Mouse (Mus musculus): Measurements from ENCODE around the gene Map1a. TPM values are rescaled to one million over a fixed set of nuclear protein-coding genes. Genes with fewer than 3 reads are reported as not detected.
A peak's percentile ranks its signal among the peaks of the same experiment; 100 is the strongest.

The Map1a gene
- polyA plus RNA-seq, 1 experiment from 2014 or later = 2.5 TPM

DNA sequence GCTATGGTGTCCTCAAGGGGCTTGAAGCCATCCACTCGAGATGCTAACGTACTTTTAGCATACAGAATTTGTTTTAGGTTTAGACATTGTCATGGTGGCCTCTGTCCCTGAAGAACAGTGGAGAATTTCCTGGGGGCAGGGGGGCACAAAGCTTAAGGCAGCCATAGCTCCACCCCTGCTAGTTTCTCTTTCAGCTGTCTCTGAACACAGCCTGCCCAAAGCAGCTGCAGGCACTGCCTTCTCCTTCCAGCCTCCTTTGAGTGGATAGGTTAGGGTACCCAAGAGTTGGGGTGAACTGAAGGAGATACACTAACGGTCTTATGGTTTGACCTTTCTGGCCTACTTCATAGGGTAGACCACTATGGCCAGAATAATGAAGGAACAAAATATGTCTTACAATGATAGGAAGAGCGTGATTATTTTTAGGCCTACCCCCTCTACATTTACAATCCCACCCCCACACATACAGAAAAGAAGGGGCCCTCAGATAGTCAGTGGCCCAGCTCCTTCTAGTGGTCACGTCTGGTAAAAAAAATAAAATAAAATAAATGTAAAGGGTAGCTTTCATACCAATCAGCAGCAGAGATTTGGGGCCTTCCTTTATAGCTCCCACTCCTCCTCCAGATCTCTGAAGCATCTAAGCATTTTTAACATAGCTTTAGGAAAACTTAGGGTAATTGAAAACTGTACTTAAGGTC is 3.1 kb downstream of the Map1a start:
- H3K9me3 ChIP-seq (ENCODE audit: low read length) = no peaks in the 10 kb centered on the region
- H3K27me3 ChIP-seq (ENCODE audit: insufficient read depth, low read length) = peaks cover 33% of the 10 kb centered on the region
- WGBS = 68% methylated on average over 5 of the region's 5 CpGs
- H3K27ac ChIP-seq (ENCODE audit: low read length) = no peak overlapping the region
- no peak overlapping the region for H3K4me2 ChIP-seq (replicated peaks; ENCODE audit: low read depth, low read length)
- H3K4me3 ChIP-seq (ENCODE audit: low read length) = no peak overlapping the region
- no peaks in the 10 kb centered on the region for H3K36me3 ChIP-seq (ENCODE audit: insufficient read depth, low read length)
- H3K9ac ChIP-seq (replicated peaks; ENCODE audit: low read length) = no peak overlapping the region
- no peak for ATAC-seq (ENCODE audit: low FRiP score, low TSS enrichment)
- peaks cover 44% of the 10 kb centered on the region for H3K4me1 ChIP-seq (ENCODE audit: insufficient read depth, low read length)

DNA sequence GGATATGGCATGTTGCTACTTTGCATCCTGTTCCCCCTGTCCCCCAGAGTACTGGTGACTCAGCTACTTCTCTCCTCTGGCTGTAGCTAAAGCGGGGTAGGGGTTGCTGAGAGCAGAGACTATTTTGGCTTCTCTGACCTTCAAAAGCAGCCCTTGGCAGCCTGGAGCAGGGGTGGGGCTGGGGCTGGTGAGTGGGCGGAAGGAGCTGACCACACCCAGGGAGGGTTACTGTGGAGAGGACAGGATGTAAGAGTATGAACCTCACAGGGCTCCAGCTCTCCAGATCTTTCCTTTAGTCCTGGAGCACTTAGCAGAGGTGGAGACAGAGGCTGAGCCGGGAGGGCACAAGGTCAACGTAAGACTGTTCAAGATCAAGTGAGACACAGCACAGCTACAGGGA is 4.8 kb downstream of the Map1a start:
- ATAC-seq (ENCODE audit: low FRiP score, low TSS enrichment) = no peak
- H3K27me3 ChIP-seq (ENCODE audit: insufficient read depth, low read length) = peaks cover 32% of the 10 kb centered on the region
- H3K36me3 ChIP-seq (ENCODE audit: insufficient read depth, low read length) = no peaks in the 10 kb centered on the region; the same call in 1 of the 2 replicates
- no peaks in the 10 kb centered on the region for H3K9me3 ChIP-seq (ENCODE audit: low read length)
- peak overlapping the region; percentile 60 for H3K4me2 ChIP-seq (replicated peaks; ENCODE audit: low read depth, low read length)
- peak overlapping the region; percentile 65; the same call in 1 of the 2 replicates for H3K27ac ChIP-seq (ENCODE audit: low read length)
- peaks cover 47% of the 10 kb centered on the region for H3K4me1 ChIP-seq (ENCODE audit: insufficient read depth, low read length)
- peak overlapping the region; percentile 54; the same call in 1 of the 2 replicates for H3K4me3 ChIP-seq (ENCODE audit: low read length)
- peak overlapping the region; percentile 59 for H3K9ac ChIP-seq (replicated peaks; ENCODE audit: low read length)
- 18% methylated on average over 4 of the region's 4 CpGs for WGBS

GRCm38 (mm10) chr2:121294753-121295607 is 5.6 kb downstream of the Map1a start:
- Histone ChIP-seq H3K9ac (replicated peaks; ENCODE audit: low read length) (peak overlapping the region; percentile 59), H3K4me2 (replicated peaks; ENCODE audit: low read depth, low read length) (peak overlapping the region; percentile 60), H3K4me1 (ENCODE audit: insufficient read depth, low read length) (peaks cover 43% of the 10 kb centered on the region), H3K27ac (ENCODE audit: low read length) (peak overlapping the region; percentile 65), H3K36me3 (ENCODE audit: insufficient read depth, low read length) (peaks cover 4% of the 10 kb centered on the region; the same call in 1 of the 2 replicates), H3K27me3 (ENCODE audit: insufficient read depth, low read length) (peaks cover 36% of the 10 kb centered on the region), H3K9me3 (ENCODE audit: low read length) (no peaks in the 10 kb centered on the region), H3K4me3 (ENCODE audit: low read length) (peak overlapping the region; percentile 54)
- ATAC-seq (ENCODE audit: low FRiP score, low TSS enrichment) = peak; percentile 83
- WGBS = 1% methylated on average over 17 of the region's 18 CpGs

DNA sequence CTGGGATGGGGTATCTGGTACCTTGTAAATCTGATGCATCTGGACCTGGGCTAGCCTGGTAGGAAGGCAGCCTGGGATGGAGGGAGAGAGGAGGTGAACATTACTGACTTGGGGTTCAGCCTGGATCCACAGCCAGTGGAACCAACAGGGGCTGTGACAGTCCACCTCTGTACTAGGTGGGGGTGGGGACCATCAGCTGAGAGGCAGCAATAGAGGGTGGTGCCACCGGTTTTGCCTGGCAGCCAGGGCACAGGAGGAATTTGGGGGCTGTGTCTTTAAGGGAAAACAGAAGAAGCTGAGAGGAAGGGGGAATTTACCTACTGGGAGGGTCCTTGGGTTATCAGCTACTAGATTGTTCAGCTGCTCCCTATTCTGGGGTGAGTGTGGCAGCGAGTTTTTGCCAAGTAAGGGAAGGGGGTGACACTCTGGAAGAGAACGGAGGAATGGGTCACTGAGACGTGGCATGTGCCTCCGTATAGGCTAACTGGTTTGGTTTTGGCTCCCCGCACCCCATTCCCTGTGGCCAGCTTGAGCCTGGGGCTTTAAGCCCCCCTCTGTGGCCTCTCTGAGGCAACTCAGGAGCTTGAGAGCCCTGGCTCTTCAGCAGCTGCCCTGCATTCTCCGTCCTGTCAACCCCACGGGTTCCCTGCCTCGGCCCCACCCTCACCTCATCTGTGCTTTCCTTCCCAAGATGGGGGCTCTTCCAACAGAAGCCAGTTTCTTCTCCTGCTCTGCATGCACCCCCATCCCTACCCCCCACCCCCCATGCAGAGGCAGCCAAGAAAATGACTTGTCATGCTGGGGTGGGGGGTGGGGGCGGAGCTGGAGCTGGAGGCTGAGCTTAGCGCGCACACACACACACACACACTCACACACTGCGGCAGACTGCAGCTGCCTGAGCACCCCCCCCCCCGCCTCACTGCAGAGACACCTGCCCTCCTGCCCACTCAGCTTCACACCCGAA is 6.5 kb downstream of the Map1a start:
- WGBS = 1% methylated on average over 15 of the region's 15 CpGs
- Histone ChIP-seq H3K27ac (ENCODE audit: low read length) (no peak overlapping the region), H3K9ac (replicated peaks; ENCODE audit: low read length) (peak overlapping the region; percentile 59)

DNA sequence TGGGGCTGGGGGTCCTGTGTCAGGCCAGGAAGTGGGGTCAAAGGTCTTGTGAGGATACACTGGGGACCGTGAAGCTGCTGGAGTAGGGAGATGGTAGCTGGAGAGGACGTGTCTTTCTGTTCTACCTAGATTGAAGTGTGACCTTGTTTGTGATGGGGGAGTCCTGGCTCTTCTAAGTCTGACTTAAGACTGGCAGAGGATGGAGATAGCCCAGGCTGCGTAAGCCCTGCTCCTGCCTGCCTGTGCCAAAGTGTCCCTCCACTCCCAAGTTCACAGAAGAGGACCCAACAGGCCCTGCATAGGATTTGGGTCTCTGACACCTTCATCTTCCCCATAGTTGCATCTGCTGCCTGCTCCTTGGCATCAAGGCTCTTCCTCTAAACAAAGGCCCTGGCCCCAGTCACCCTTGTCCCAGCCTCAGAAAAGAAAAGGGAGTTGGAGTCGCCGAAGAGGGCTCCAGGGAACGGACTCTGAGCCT is 7.4 kb downstream of the Map1a start:
- no peak overlapping the region for H3K27ac ChIP-seq (ENCODE audit: low read length)
- H3K36me3 ChIP-seq (ENCODE audit: insufficient read depth, low read length) = peaks cover 4% of the 10 kb centered on the region
- ATAC-seq (ENCODE audit: low FRiP score, low TSS enrichment) = no peak
- 16% methylated on average over 6 of the region's 6 CpGs for whole genome bisulfite sequencing
- peak overlapping the region; percentile 60 for H3K4me2 ChIP-seq (replicated peaks; ENCODE audit: low read depth, low read length)
- no peaks in the 10 kb centered on the region for H3K9me3 ChIP-seq (ENCODE audit: low read length)
- peaks cover 41% of the 10 kb centered on the region for H3K4me1 ChIP-seq (ENCODE audit: insufficient read depth, low read length)
- peaks cover 27% of the 10 kb centered on the region for H3K27me3 ChIP-seq (ENCODE audit: insufficient read depth, low read length)
- peak overlapping the region; percentile 54 for H3K4me3 ChIP-seq (ENCODE audit: low read length)
- 0 out of 2 replicates have a peak overlapping the region, but pooled peaks have one; percentile 30 for H3K9ac ChIP-seq (replicated peaks; ENCODE audit: low read length)

More for the DNA sequence above, 6.5 kb downstream of the Map1a start:
- Histone ChIP-seq H3K27me3 (ENCODE audit: insufficient read depth, low read length) (peaks cover 27% of the 10 kb centered on the region), H3K9me3 (ENCODE audit: low read length) (no peaks in the 10 kb centered on the region), H3K4me3 (ENCODE audit: low read length) (peak overlapping the region; percentile 54), H3K36me3 (ENCODE audit: insufficient read depth, low read length) (peaks cover 4% of the 10 kb centered on the region; the same call in 1 of the 2 replicates), H3K4me1 (ENCODE audit: insufficient read depth, low read length) (peaks cover 41% of the 10 kb centered on the region), H3K4me2 (replicated peaks; ENCODE audit: low read depth, low read length) (peak overlapping the region; percentile 60)
- ATAC-seq (ENCODE audit: low FRiP score, low TSS enrichment) = peak; percentile 39

DNA sequence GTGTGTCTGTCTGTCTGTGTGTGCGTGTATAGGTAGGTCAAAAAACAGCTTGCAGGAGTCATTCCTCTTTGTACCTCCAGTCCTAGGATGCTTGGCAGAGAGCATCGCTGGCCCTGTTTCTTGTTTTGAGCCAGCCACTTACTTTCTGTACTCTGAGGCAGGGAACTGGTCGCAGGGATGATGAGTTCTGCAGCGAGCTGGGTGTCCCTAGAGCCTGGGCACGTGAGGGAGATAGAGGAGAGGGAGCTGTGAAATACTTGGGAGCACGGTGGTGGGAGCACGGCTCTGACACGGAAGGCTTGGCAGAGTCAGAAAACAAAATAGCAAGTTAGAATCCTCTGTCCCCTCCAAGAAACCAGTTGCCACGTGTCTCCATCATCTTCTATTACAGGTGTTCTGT is 8.3 kb downstream of the Map1a start:
- H3K36me3 ChIP-seq (ENCODE audit: insufficient read depth, low read length) = peaks cover 4% of the 10 kb centered on the region
- H3K27ac ChIP-seq (ENCODE audit: low read length) = no peak overlapping the region
- H3K27me3 ChIP-seq (ENCODE audit: insufficient read depth, low read length) = peaks cover 27% of the 10 kb centered on the region
- WGBS = 16% methylated on average over 9 of the region's 9 CpGs
- peaks cover 41% of the 10 kb centered on the region for H3K4me1 ChIP-seq (ENCODE audit: insufficient read depth, low read length)
- no peak for ATAC-seq (ENCODE audit: low FRiP score, low TSS enrichment)
- H3K4me3 ChIP-seq (ENCODE audit: low read length) = no peak overlapping the region
- H3K9ac ChIP-seq (replicated peaks; ENCODE audit: low read length) = no peak overlapping the region
- H3K9me3 ChIP-seq (ENCODE audit: low read length) = no peaks in the 10 kb centered on the region
- no peak overlapping the region for H3K4me2 ChIP-seq (replicated peaks; ENCODE audit: low read depth, low read length)

GRCm38 (mm10) chr2:121298131-121298530 is 8.7 kb downstream of the Map1a start:
- H3K4me2 ChIP-seq (replicated peaks; ENCODE audit: low read depth, low read length) = no peak overlapping the region
- peaks cover 27% of the 10 kb centered on the region for H3K27me3 ChIP-seq (ENCODE audit: insufficient read depth, low read length)
- WGBS = 9% methylated on average over 8 of the region's 8 CpGs
- H3K9me3 ChIP-seq (ENCODE audit: low read length) = no peaks in the 10 kb centered on the region
- peaks cover 4% of the 10 kb centered on the region for H3K36me3 ChIP-seq (ENCODE audit: insufficient read depth, low read length)
- ATAC-seq (ENCODE audit: low FRiP score, low TSS enrichment) = no peak
- no peak overlapping the region for H3K9ac ChIP-seq (replicated peaks; ENCODE audit: low read length)
- H3K4me3 ChIP-seq (ENCODE audit: low read length) = no peak overlapping the region
- peaks cover 41% of the 10 kb centered on the region for H3K4me1 ChIP-seq (ENCODE audit: insufficient read depth, low read length)
- no peak overlapping the region for H3K27ac ChIP-seq (ENCODE audit: low read length)

GRCm38 (mm10) chr2:121299471-121299870 is 10.1 kb downstream of the Map1a start:
- Histone ChIP-seq H3K9me3 (ENCODE audit: low read length) (no peaks in the 10 kb centered on the region), H3K4me3 (ENCODE audit: low read length) (no peak overlapping the region), H3K4me2 (replicated peaks; ENCODE audit: low read depth, low read length) (no peak overlapping the region), H3K36me3 (ENCODE audit: insufficient read depth, low read length) (peaks cover 4% of the 10 kb centered on the region), H3K27ac (ENCODE audit: low read length) (no peak overlapping the region), H3K4me1 (ENCODE audit: insufficient read depth, low read length) (peaks cover 35% of the 10 kb centered on the region), H3K27me3 (ENCODE audit: insufficient read depth, low read length) (peaks cover 27% of the 10 kb centered on the region), H3K9ac (replicated peaks; ENCODE audit: low read length) (no peak overlapping the region)
- no peak for ATAC-seq (ENCODE audit: low FRiP score, low TSS enrichment)
- 88% methylated on average over 17 of the region's 17 CpGs for WGBS

DNA sequence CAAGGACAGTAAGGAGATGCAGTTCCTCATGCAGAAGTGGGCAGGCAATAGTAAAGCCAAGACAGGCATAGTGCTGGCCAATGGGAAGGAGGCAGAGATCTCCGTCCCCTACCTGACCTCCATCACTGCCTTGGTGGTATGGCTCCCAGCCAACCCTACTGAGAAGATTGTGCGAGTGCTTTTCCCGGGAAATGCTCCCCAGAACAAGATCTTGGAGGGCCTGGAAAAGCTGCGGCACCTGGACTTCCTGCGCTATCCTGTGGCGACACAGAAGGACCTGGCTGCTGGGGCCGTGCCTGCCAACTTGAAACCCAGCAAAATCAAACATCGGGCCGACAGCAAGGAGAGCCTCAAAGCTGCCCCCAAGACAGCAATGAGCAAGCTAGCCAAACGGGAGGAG is 10.6 kb downstream of the Map1a start:
- H3K4me3 ChIP-seq (ENCODE audit: low read length) = no peak overlapping the region
- H3K27me3 ChIP-seq (ENCODE audit: insufficient read depth, low read length) = peaks cover 27% of the 10 kb centered on the region
- peaks cover 4% of the 10 kb centered on the region for H3K36me3 ChIP-seq (ENCODE audit: insufficient read depth, low read length)
- H3K27ac ChIP-seq (ENCODE audit: low read length) = no peak overlapping the region
- H3K4me1 ChIP-seq (ENCODE audit: insufficient read depth, low read length) = peaks cover 29% of the 10 kb centered on the region
- ATAC-seq (ENCODE audit: low FRiP score, low TSS enrichment) = no peak
- no peaks in the 10 kb centered on the region for H3K9me3 ChIP-seq (ENCODE audit: low read length)
- 79% methylated on average over 10 of the region's 10 CpGs for WGBS
- no peak overlapping the region for H3K9ac ChIP-seq (replicated peaks; ENCODE audit: low read length)
- H3K4me2 ChIP-seq (replicated peaks; ENCODE audit: low read depth, low read length) = no peak overlapping the region

All from kidney, embryonic 16.5 days (tissue).